Mouse (Mus musculus) liver, postnatal 0 days (tissue): ENCODE data around the gene 2310007B03Rik.

Source experiments
- CTCF ChIP-seq: sonication (generic); IDR thresholded peaks from 2 replicates; pipeline ENCODE4 v1.5.1; 2016; ENCODE audit warnings: antibody characterized with exemption, low read depth
- EP300 ChIP-seq: IDR thresholded peaks from 2 replicates; pipeline ENCODE4 v1.6.1; 2016; ENCODE audit warnings: antibody characterized with exemption, low read depth, mild to moderate bottlenecking

DNA sequence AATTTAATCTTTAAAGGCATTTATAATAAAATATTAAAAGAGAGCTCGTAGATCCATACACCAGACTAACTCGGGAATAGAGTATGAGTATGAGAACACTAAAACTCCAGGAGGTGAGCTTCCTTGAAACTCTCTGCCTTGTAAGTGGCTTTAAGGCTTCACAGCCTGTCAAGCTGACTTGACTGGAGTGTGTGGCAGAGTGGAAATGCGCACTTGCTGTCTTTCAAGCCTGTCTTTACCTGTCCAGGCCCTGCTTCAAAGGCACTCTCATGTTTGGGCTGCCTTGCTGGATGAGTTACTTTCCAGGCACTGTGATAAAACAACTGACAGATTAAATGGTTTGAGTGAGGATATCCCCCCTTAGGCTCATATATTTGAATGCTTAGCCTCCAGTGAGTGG, 37.2 kb upstream of the 2310007B03Rik start:
- no peak for TF ChIP-seq CTCF
- TF ChIP-seq EP300: no peak
